Mouse (Mus musculus) adrenal gland, postnatal 36 days (tissue): Measurements from ENCODE around the gene Fam53b. TPM values are rescaled to one million over a fixed set of nuclear protein-coding genes. Genes with fewer than 3 reads are reported as not detected.

Experiments
- DNase-seq, 2 experiments: peaks; one replicate each; pipeline ENCODE4 v3.0.0; 2021; ENCODE audit warnings: mixed read lengths in 1 of 2
- total RNA-seq, 2 experiments: library from RNA; stranded (reverse); gene quantifications; 2 replicates each; pipeline ENCODE4 v1.2.3; 2021

The Fam53b gene
- total RNA-seq, 2 experiments from 2014 or later, result 65.9 to 94.9 TPM

- peak; percentile 38 to 48 for DNase-seq
Observed at GRCm38 (mm10) chr7:132811716-132812618, 1.7 kb downstream of the Fam53b start.

GRCm38 (mm10) chr7:132810879-132811278, 2.8 kb downstream of the Fam53b start:
- peak; percentile 95 to 96 for DNase-seq

GRCm38 (mm10) chr7:132810368-132810767, 3.3 kb downstream of the Fam53b start:
- peak; percentile 66 to 71 for DNase-seq

- DNase-seq, result no peak
Observed at GRCm38 (mm10) chr7:132809721-132810120, 4.0 kb downstream of the Fam53b start.

GRCm38 (mm10) chr7:132808841-132809682, 4.6 kb downstream of the Fam53b start:
- DNase-seq, result peak; percentile 53 to 66

GRCm38 (mm10) chr7:132808051-132808796, 5.5 kb downstream of the Fam53b start:
- DNase-seq, result no peak

GRCm38 (mm10) chr7:132806926-132807857, 6.5 kb downstream of the Fam53b start:
- peak; percentile 26 to 39 for DNase-seq

- peak in 1 of 2 experiments; percentile 19 for DNase-seq
Observed at GRCm38 (mm10) chr7:132806286-132806685, 7.4 kb downstream of the Fam53b start.

- no peak for DNase-seq
Observed at GRCm38 (mm10) chr7:132804951-132805350, 8.7 kb downstream of the Fam53b start.

GRCm38 (mm10) chr7:132804461-132804860, 9.2 kb downstream of the Fam53b start:
- DNase-seq, result peak; percentile 47 to 64

GRCm38 (mm10) chr7:132803962-132804361, 9.7 kb downstream of the Fam53b start:
- peak; percentile 41 to 69 for DNase-seq

- peak in 1 of 2 experiments; percentile 17 for DNase-seq
Observed at GRCm38 (mm10) chr7:132803336-132803735, 10.3 kb downstream of the Fam53b start.

GRCm38 (mm10) chr7:132802691-132803090, 11.0 kb downstream of the Fam53b start:
- DNase-seq, result peak in 1 of 2 experiments; percentile 61

GRCm38 (mm10) chr7:132802066-132802465, 11.6 kb downstream of the Fam53b start:
- no peak for DNase-seq

GRCm38 (mm10) chr7:132801509-132801908, 12.2 kb downstream of the Fam53b start:
- DNase-seq, result no peak

GRCm38 (mm10) chr7:132800868-132801267, 12.8 kb downstream of the Fam53b start:
- peak in 1 of 2 experiments; percentile 63 for DNase-seq

GRCm38 (mm10) chr7:132799119-132800016, 14.3 kb downstream of the Fam53b start:
- DNase-seq, result no peak

- DNase-seq, result no peak
Observed at GRCm38 (mm10) chr7:132795141-132795540, 18.5 kb downstream of the Fam53b start.

GRCm38 (mm10) chr7:132793467-132793866, 20.2 kb downstream of the Fam53b start:
- no peak for DNase-seq
